Comparison of ENCODE assay signal across 8 mouse cellular contexts in genomic region chr9:122293865-122294241, GRCm38 (mm10). TPM values are rescaled to one million over a fixed set of nuclear protein-coding genes. Genes with fewer than 3 reads are reported as not detected.
DNase-seq lines count a peak whose midpoint lies in the region; ATAC-seq and TF ChIP-seq lines count a peak whose summit lies in the region.

No protein-coding gene starts in this region.

- H3K4me2 ChIP-seq in intestine, postnatal 0 days (replicated peaks; ENCODE audit: low read depth) = peak overlapping the region; percentile 92
- peak overlapping the region; percentile 67 for H3K4me2 ChIP-seq in midbrain, embryonic 15.5 days

- no peak for TF ChIP-seq CTCF in intestine, postnatal 0 days (IDR thresholded peaks at IDR 0.05; ENCODE audit: low read depth)

- peaks cover 41% of the 10 kb centered on the region for H3K27me3 ChIP-seq in erythroblast, embryonic 14.5 days (ENCODE audit: control insufficient read depth)
- no peaks in the 10 kb centered on the region for H3K27me3 ChIP-seq in intestine, postnatal 0 days (replicated peaks; ENCODE audit: control insufficient read depth, insufficient read depth, low read length)
- H3K27me3 ChIP-seq in midbrain, embryonic 15.5 days (replicated peaks) = no peaks in the 10 kb centered on the region

- peak overlapping the region; percentile 57 for H3K4me3 ChIP-seq in erythroblast, embryonic 14.5 days (replicated peaks)
- H3K4me3 ChIP-seq in intestine, postnatal 0 days (ENCODE audit: low read depth, low read length) = peak overlapping the region; percentile 89
- H3K4me3 ChIP-seq in midbrain, embryonic 15.5 days = peak overlapping the region; percentile 82

- H3K9me3 ChIP-seq in erythroblast, embryonic 14.5 days (ENCODE audit: control insufficient read depth, low read length) = peaks cover 5% of the 10 kb centered on the region
- no peaks in the 10 kb centered on the region for H3K9me3 ChIP-seq in intestine, postnatal 0 days (ENCODE audit: control insufficient read depth)
- no peaks in the 10 kb centered on the region for H3K9me3 ChIP-seq in midbrain, embryonic 15.5 days

- H3K9ac ChIP-seq in intestine, postnatal 0 days (ENCODE audit: low read depth, low read length) = peak overlapping the region; percentile 90
- peak overlapping the region; percentile 73 for H3K9ac ChIP-seq in midbrain, embryonic 15.5 days

- no peaks in the 10 kb centered on the region for H3K36me3 ChIP-seq in erythroblast, embryonic 14.5 days (ENCODE audit: control insufficient read depth)
- H3K36me3 ChIP-seq in intestine, postnatal 0 days (ENCODE audit: control insufficient read depth, insufficient read depth) = no peaks in the 10 kb centered on the region; the same call in 1 of the 2 replicates
- no peaks in the 10 kb centered on the region for H3K36me3 ChIP-seq in midbrain, embryonic 15.5 days (replicated peaks)

- WGBS in intestine, postnatal 0 days = 0% methylated on average over 23 of the region's 23 CpGs
- WGBS in midbrain, embryonic 15.5 days = under 1% methylated on average over 23 of the region's 23 CpGs

- peak overlapping the region; percentile 82 for H3K27ac ChIP-seq in intestine, postnatal 0 days (ENCODE audit: low read depth, low read length)
- peak overlapping the region; percentile 83 for H3K27ac ChIP-seq in midbrain, embryonic 15.5 days

- H3K4me1 ChIP-seq in erythroblast, embryonic 14.5 days (ENCODE audit: control insufficient read depth) = peaks cover 18% of the 10 kb centered on the region
- peaks cover 7% of the 10 kb centered on the region for H3K4me1 ChIP-seq in intestine, postnatal 0 days (replicated peaks; ENCODE audit: control insufficient read depth, insufficient read depth, low read length)
- peaks cover 7% of the 10 kb centered on the region for H3K4me1 ChIP-seq in midbrain, embryonic 15.5 days

- no peak for ATAC-seq in erythroblast, adult 5-6 weeks (replicated peaks; ENCODE audit: low FRiP score, poor library complexity, severe bottlenecking)
- peak; percentile 52 for ATAC-seq in intestine, postnatal 0 days
- no peak; the same call in 1 of the 2 replicates for ATAC-seq in midbrain, embryonic 15.5 days (replicated peaks)

- DNase-seq in urinary bladder, postnatal 25 days (ENCODE audit: low spot score) = peak; percentile 36
- no peak for DNase-seq in urinary bladder, adult 2 months (ENCODE audit: low spot score)
- no peak for DNase-seq in yolk sac, embryonic 10.5 days (ENCODE audit: low spot score)
- DNase-seq in adrenal gland, adult (ENCODE audit: inconsistent age in 2 of 2, low spot score in 1 of 2) = no peak

RNA-seq across cellular contexts. Expression of gene Ano10, which starts 0.4 kb away (rescaled TPM):
- 0.10 TPM in 1 of 2 replicates, not detected in the other for polyA plus RNA-seq in erythroblast, embryonic 14.5 days (2012)
- total RNA-seq in erythroblast, adult 5-6 weeks (2015; ENCODE audit: low replicate concordance) = 14.8 and 31.1 TPM in 2 replicates
- total RNA-seq in erythroblast, adult 5-6 weeks (2017; ENCODE audit: low replicate concordance) = 6.4 and 7.4 TPM in 2 replicates
- polyA plus RNA-seq in urinary bladder, adult 2 months (2012; rRNA removed) = 73.2 and 79.4 TPM in 2 replicates
- polyA plus RNA-seq in intestine, postnatal 0 days (2015; fragmentation: Nextera tagmentation; extraction: Ambion mirVana) = 47.7 and 51.9 TPM in 2 replicates
- polyA plus RNA-seq in midbrain, embryonic 15.5 days (2015; fragmentation: Nextera tagmentation; extraction: Ambion mirVana) = 39.7 and 41.9 TPM in 2 replicates

RNA-seq across cellular contexts. Expression of gene Abhd5, which starts 57.6 kb away (rescaled TPM):
- 1.8 and 3.6 TPM in 2 replicates for polyA plus RNA-seq in erythroblast, embryonic 14.5 days (2012)
- total RNA-seq in erythroblast, adult 5-6 weeks (2015; ENCODE audit: low replicate concordance) = 52.3 and 59.8 TPM in 2 replicates
- 55.9 and 70.3 TPM in 2 replicates for total RNA-seq in erythroblast, adult 5-6 weeks (2017; ENCODE audit: low replicate concordance)
- polyA plus RNA-seq in urinary bladder, adult 2 months (2012; rRNA removed) = 30.8 and 38.4 TPM in 2 replicates
- 49.0 and 50.8 TPM in 2 replicates for polyA plus RNA-seq in intestine, postnatal 0 days (2015; fragmentation: Nextera tagmentation; extraction: Ambion mirVana)
- 21.3 and 24.0 TPM in 2 replicates for polyA plus RNA-seq in midbrain, embryonic 15.5 days (2015; fragmentation: Nextera tagmentation; extraction: Ambion mirVana)

Comparison
In these comparisons a context has a peak if more than half of its experiments do, and no peak if none do; other contexts are left out.
1. RNA of gene Ano10, which starts 0.4 kb away (polyA plus RNA-seq): 73.2 to 79.4 TPM in urinary bladder, adult 2 months, 47.7 to 51.9 TPM in intestine, postnatal 0 days and 39.7 to 41.9 TPM in midbrain, embryonic 15.5 days; 0.10 TPM in erythroblast, embryonic 14.5 days; every median in the first group is over 10 times any median in the second.
2. Peak in every context shown above with its lines, with median percentiles within 50 percentile points of each other: H3K4me3 ChIP-seq.